Mouse (Mus musculus): ENCODE measurements around the gene Olfr1191-ps1. TPM values are rescaled to one million over a fixed set of nuclear protein-coding genes. Genes with fewer than 3 reads are reported as not detected.

Gene Olfr1191-ps1
- not detected for polyA plus RNA-seq (2017; shearing (Covaris generic))

DNA sequence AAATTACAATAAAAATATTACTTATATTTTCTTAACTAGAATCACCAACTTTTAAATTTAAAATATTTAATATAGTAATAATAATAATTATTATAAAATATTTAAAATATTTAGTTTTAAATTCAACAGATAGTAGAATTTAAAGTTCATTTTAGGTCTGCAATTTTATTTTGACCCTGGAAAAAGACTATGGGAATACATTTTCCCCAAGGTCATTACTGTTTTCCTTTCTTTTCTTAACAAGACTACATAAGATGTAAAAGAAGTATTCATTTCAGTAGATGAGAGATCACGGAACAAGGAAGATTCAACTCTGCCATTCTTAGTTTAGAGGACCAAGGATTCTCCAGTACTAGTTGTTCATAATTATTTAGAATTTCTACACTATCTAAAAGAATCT is at the start of gene Olfr1191-ps1:
TSS of gene Olfr1191-ps1 (plus strand) at position 301 of the 400 bp plus-strand sequence.

DNA sequence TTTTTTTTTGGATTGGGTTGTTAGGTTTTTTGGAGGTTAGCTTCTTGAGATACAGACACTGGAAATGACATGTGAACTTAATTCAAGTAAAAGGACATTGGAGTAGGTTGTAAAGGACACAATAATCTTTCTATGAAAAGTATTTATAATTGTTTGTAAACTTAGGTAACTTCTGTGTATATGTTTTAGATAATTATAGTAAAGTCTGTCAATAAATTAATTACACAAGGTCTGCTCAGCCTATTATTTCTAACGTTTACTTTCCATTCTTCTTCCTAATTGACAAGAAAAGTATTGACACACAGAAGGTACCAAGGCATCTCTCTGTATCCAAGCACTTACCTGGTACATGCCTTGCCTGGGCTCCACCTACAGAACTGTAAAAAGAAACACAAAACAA is 7.9 kb downstream of the Olfr1191-ps1 start, which contains the start of gene Olfr1192-ps1:
TSS of gene Olfr1192-ps1 (plus strand) at position 301 of the 400 bp plus-strand sequence.

DNA sequence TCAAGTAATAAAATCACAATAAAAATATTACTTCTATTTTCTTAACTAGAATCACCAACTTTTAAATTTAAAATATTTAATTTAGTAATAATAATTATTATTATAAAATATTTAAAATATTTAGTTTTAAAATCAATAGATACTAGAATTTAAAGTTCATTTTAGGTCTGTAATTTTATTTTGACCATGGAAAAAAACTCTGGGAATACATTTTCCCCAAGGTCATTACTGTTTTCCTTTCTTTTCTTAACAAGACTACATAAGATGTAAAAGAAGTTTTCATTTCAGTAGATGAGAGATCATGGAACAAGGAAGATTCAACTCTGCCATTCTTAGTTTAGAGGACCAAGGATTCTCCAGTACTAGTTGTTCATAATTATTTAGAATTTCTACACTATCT is 35.0 kb downstream of the Olfr1191-ps1 start, which contains the start of gene Olfr1193:
TSS of gene Olfr1193 (plus strand) at position 301 of the 400 bp plus-strand sequence.

DNA sequence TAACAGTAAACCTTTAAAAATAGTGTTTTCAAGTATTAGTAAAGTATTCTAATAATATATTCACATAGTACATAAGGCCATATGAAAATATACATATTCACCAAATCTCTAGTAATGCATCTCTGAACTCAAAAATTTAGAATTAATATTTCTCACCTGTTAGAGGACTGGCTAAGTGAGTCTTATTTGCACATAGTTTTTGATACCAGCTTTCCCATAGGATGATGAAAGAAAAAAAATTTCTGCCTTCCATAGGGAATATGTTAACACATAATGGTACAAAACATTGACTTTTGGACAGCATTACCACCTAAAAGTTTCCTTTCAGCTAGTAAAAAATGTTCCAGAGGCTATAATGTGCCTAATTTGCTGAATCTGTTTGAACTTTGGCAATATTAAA is 48.7 kb downstream of the Olfr1191-ps1 start, which contains the start of gene Olfr1195:
TSS of gene Olfr1195 (minus strand) at position 101 of the 400 bp plus-strand sequence.

Other genes with a start within 250 kb of the Olfr1191-ps1 start
- not detected for gene Olfr1179, start 234.1 kb upstream of the Olfr1191-ps1 start, polyA plus RNA-seq (2017; shearing (Covaris generic))
- not detected for gene Olfr1180, start 221.4 kb upstream of the Olfr1191-ps1 start, polyA plus RNA-seq (2017; shearing (Covaris generic))
- 0.07 TPM for gene Olfr1181, start 214.4 kb upstream of the Olfr1191-ps1 start, polyA plus RNA-seq (2017; shearing (Covaris generic))
- gene Gm13757, start 191.4 kb upstream of the Olfr1191-ps1 start, polyA plus RNA-seq (2017; shearing (Covaris generic)), result not detected
- not detected for gene Olfr1183, start 185.7 kb upstream of the Olfr1191-ps1 start, polyA plus RNA-seq (2017; shearing (Covaris generic))
- gene Olfr1184, start 156.9 kb upstream of the Olfr1191-ps1 start, polyA plus RNA-seq (2017; shearing (Covaris generic)), result not detected
- not detected for gene Olfr1185-ps1, start 147.2 kb upstream of the Olfr1191-ps1 start, polyA plus RNA-seq (2017; shearing (Covaris generic))
- not detected for gene Olfr1186, start 122.0 kb upstream of the Olfr1191-ps1 start, polyA plus RNA-seq (2017; shearing (Covaris generic))
- not detected for gene Olfr1188, start 83.6 kb upstream of the Olfr1191-ps1 start, polyA plus RNA-seq (2017; shearing (Covaris generic))
- gene Olfr1189, start 54.1 kb upstream of the Olfr1191-ps1 start, polyA plus RNA-seq (2017; shearing (Covaris generic)), result not detected
- not detected for gene Olfr1192-ps1, start 8.0 kb downstream of the Olfr1191-ps1 start, polyA plus RNA-seq (2017; shearing (Covaris generic))
- not detected for gene Olfr1193, start 35.1 kb downstream of the Olfr1191-ps1 start, polyA plus RNA-seq (2017; shearing (Covaris generic))
- gene Olfr1195, start 48.6 kb downstream of the Olfr1191-ps1 start, polyA plus RNA-seq (2017; shearing (Covaris generic)), result 0.11 TPM
- gene Olfr1196, start 64.1 kb downstream of the Olfr1191-ps1 start, polyA plus RNA-seq (2017; shearing (Covaris generic)), result not detected
- not detected for gene Olfr1197, start 91.8 kb downstream of the Olfr1191-ps1 start, polyA plus RNA-seq (2017; shearing (Covaris generic))
- not detected for gene Olfr1198, start 110.8 kb downstream of the Olfr1191-ps1 start, polyA plus RNA-seq (2017; shearing (Covaris generic))
- gene Olfr1199, start 119.9 kb downstream of the Olfr1191-ps1 start, polyA plus RNA-seq (2017; shearing (Covaris generic)), result not detected
- gene Olfr1200, start 129.9 kb downstream of the Olfr1191-ps1 start, polyA plus RNA-seq (2017; shearing (Covaris generic)), result not detected
- gene Olfr1201, start 152.5 kb downstream of the Olfr1191-ps1 start, polyA plus RNA-seq (2017; shearing (Covaris generic)), result not detected
- gene Olfr1202, start 174.0 kb downstream of the Olfr1191-ps1 start, polyA plus RNA-seq (2017; shearing (Covaris generic)), result not detected
- gene Olfr1205, start 189.2 kb downstream of the Olfr1191-ps1 start, polyA plus RNA-seq (2017; shearing (Covaris generic)), result not detected
- gene Olfr1204, start 208.8 kb downstream of the Olfr1191-ps1 start, polyA plus RNA-seq (2017; shearing (Covaris generic)), result not detected
- gene Olfr1206, start 222.7 kb downstream of the Olfr1191-ps1 start, polyA plus RNA-seq (2017; shearing (Covaris generic)), result not detected

Measured in inflammation-experienced regulatory T-cells, adult 16 weeks (primary cell).